In genomic region chr15:27219126-27219738, GRCm38 (mm10) we compare ENCODE assay signal across 20 mouse cellular contexts.
DNase-seq lines count a peak whose midpoint lies in the region; ATAC-seq and TF ChIP-seq lines count a peak whose summit lies in the region.
"Had no signal": no experiment of that assay in that cellular context is flagged by ENCODE, and none has a peak within 500 bp of the region (broad histone marks: within the 10 kb centered on the region; RNA-seq: fewer than 3 reads in every experiment).

No protein-coding gene starts in this region.

- ATAC-seq in intestine, embryonic 15.5 days = peak; percentile 75
- ATAC-seq in intestine, postnatal 0 days = no peak
- 0 out of 2 replicates have a peak, but pooled peaks have one; percentile 25 for ATAC-seq in erythroid progenitor cell, adult 5-6 weeks (replicated peaks; ENCODE audit: low FRiP score, poor library complexity, severe bottlenecking)
- ATAC-seq: forebrain, embryonic 16.5 days had no signal

- DNase-seq in 416B (ENCODE audit: low read depth) = peak; percentile 11
- peak; percentile 14 for DNase-seq in MEL (ENCODE audit: low read depth, low spot score)
- no peak for DNase-seq in gastrocnemius, postnatal 14 days
- DNase-seq in right cerebral cortex, adult 2 months (ENCODE audit: low spot score in 2 of 2) = no peak
- DNase-seq in right cerebral cortex, postnatal 10 days (ENCODE audit: low spot score in 2 of 2) = no peak
- DNase-seq: adrenal gland, postnatal 10 days; cerebellum, adult 2 months; cerebellum, postnatal 10 days; embryo, embryonic 11 days; gastrocnemius, postnatal 10 days; heart, postnatal 36 days; kidney, adult 18-20 months had no signal

- no peak overlapping the region for H3K4me3 ChIP-seq in intestine, embryonic 15.5 days (replicated peaks)
- no peak overlapping the region for H3K4me3 ChIP-seq in intestine, postnatal 0 days (ENCODE audit: low read depth, low read length)
- H3K4me3 ChIP-seq in MEL (ENCODE audit: control insufficient read depth in 1 of 2, insufficient read depth in 1 of 2, low read depth in 2 of 2, low read length in 2 of 2) = no peak overlapping the region
- H3K4me3 ChIP-seq: embryonic facial prominence, embryonic 12.5 days; forebrain, embryonic 12.5 days; heart, embryonic 13.5 days; hindbrain, embryonic 15.5 days had no signal

- H3K27ac ChIP-seq in intestine, embryonic 15.5 days = no peak overlapping the region
- H3K27ac ChIP-seq in intestine, postnatal 0 days (ENCODE audit: low read depth, low read length) = no peak overlapping the region
- H3K27ac ChIP-seq in MEL (ENCODE audit: control insufficient read depth, low read depth, low read length) = no peak overlapping the region
- H3K27ac ChIP-seq: embryonic facial prominence, embryonic 12.5 days; forebrain, embryonic 12.5 days; heart, embryonic 13.5 days; hindbrain, embryonic 15.5 days had no signal

- TF ChIP-seq CTCF in intestine, postnatal 0 days (IDR thresholded peaks at IDR 0.05; ENCODE audit: low read depth) = no peak
- TF ChIP-seq CTCF in MEL (IDR thresholded peaks at IDR 0.05 in 2 of 3, conservative IDR thresholded peaks at IDR 0.05 in 1 of 3; ENCODE audit: control insufficient read depth in 1 of 3, insufficient read depth in 1 of 3, low read depth in 2 of 3, low read length in 3 of 3, poor library complexity in 1 of 3, severe bottlenecking in 1 of 3) = no peak

- H3K9ac ChIP-seq in intestine, embryonic 15.5 days = no peak overlapping the region
- H3K9ac ChIP-seq in intestine, postnatal 0 days (ENCODE audit: low read depth, low read length) = no peak overlapping the region
- no peak overlapping the region for H3K9ac ChIP-seq in MEL (ENCODE audit: control insufficient read depth, low read depth, low read length, poor library complexity, severe bottlenecking)
- H3K9ac ChIP-seq: embryonic facial prominence, embryonic 12.5 days; forebrain, embryonic 12.5 days; heart, embryonic 13.5 days; hindbrain, embryonic 15.5 days had no signal

- H3K36me3 ChIP-seq in intestine, embryonic 15.5 days = no peaks in the 10 kb centered on the region
- H3K36me3 ChIP-seq in intestine, postnatal 0 days (ENCODE audit: control insufficient read depth, insufficient read depth) = no peaks in the 10 kb centered on the region
- no peaks in the 10 kb centered on the region for H3K36me3 ChIP-seq in MEL (ENCODE audit: control insufficient read depth in 1 of 2, insufficient read depth in 2 of 2, low read length in 2 of 2)
- H3K36me3 ChIP-seq: embryonic facial prominence, embryonic 12.5 days; forebrain, embryonic 12.5 days; heart, embryonic 13.5 days; hindbrain, embryonic 15.5 days had no signal

- no peaks in the 10 kb centered on the region for H3K79me2 ChIP-seq in MEL (ENCODE audit: control insufficient read depth, insufficient read depth, low read length, poor library complexity)

- no peaks in the 10 kb centered on the region for H3K4me1 ChIP-seq in intestine, embryonic 15.5 days (replicated peaks)
- no peaks in the 10 kb centered on the region for H3K4me1 ChIP-seq in intestine, postnatal 0 days (replicated peaks; ENCODE audit: control insufficient read depth, insufficient read depth, low read length)
- H3K4me1 ChIP-seq in MEL (ENCODE audit: control insufficient read depth in 1 of 2, insufficient read depth in 2 of 2, low read length in 2 of 2) = no peaks in the 10 kb centered on the region
- H3K4me1 ChIP-seq: forebrain, embryonic 12.5 days; heart, embryonic 13.5 days had no signal

- intact Hi-C loops in gastrocnemius, postnatal 14 days (cut with DNase I; ENCODE audit: low total_unique reads) = no loop called here

- TF ChIP-seq POLR2A in MEL (IDR thresholded peaks at IDR 0.05; ENCODE audit: control insufficient read depth in 1 of 2, insufficient read depth in 1 of 2, low read depth in 1 of 2, low read length in 2 of 2, poor library complexity in 1 of 2) = no peak

- TF ChIP-seq RAD21 in MEL (IDR thresholded peaks at IDR 0.05; ENCODE audit: low read depth, low read length) = no peak

- H3K27me3 ChIP-seq in intestine, embryonic 15.5 days (replicated peaks) = no peaks in the 10 kb centered on the region
- H3K27me3 ChIP-seq in intestine, postnatal 0 days (replicated peaks; ENCODE audit: control insufficient read depth, insufficient read depth, low read length) = no peaks in the 10 kb centered on the region
- H3K27me3 ChIP-seq in MEL (ENCODE audit: control insufficient read depth in 1 of 2, insufficient read depth in 2 of 2, low read length in 2 of 2) = no peaks in the 10 kb centered on the region
- H3K27me3 ChIP-seq: embryonic facial prominence, embryonic 12.5 days; forebrain, embryonic 12.5 days; heart, embryonic 13.5 days; hindbrain, embryonic 15.5 days had no signal

- WGBS in intestine, embryonic 15.5 days = 86% methylated on average over 3 of the region's 3 CpGs
- 60% methylated on average over 3 of the region's 3 CpGs for WGBS in intestine, postnatal 0 days

- no peak for TF ChIP-seq EP300 in MEL (IDR thresholded peaks at IDR 0.05; ENCODE audit: low read depth in 1 of 2, low read length in 2 of 2)

- no peaks in the 10 kb centered on the region for H3K9me3 ChIP-seq in intestine, embryonic 15.5 days
- H3K9me3 ChIP-seq in intestine, postnatal 0 days (ENCODE audit: control insufficient read depth) = 0 out of 2 replicates have a peak, but pooled peaks cover 2% of the 10 kb centered on the region
- H3K9me3 ChIP-seq in MEL (replicated peaks; ENCODE audit: insufficient read depth, low read length) = no peaks in the 10 kb centered on the region
- H3K9me3 ChIP-seq: embryonic facial prominence, embryonic 12.5 days; forebrain, embryonic 12.5 days; heart, embryonic 13.5 days; hindbrain, embryonic 15.5 days had no signal

- H3K4me2 ChIP-seq in intestine, embryonic 15.5 days (replicated peaks) = no peak overlapping the region
- no peak overlapping the region for H3K4me2 ChIP-seq in intestine, postnatal 0 days (replicated peaks; ENCODE audit: low read depth)
- H3K4me2 ChIP-seq: embryonic facial prominence, embryonic 12.5 days; forebrain, embryonic 12.5 days; heart, embryonic 13.5 days; hindbrain, embryonic 15.5 days had no signal

TF ChIP-seq in MEL, 35 proteins besides CTCF, POLR2A, EP300 and RAD21:
- TF ChIP-seq NRF1 (IDR thresholded peaks at IDR 0.05; ENCODE audit: insufficient read depth, low read depth, low read length, poor library complexity, severe bottlenecking) = no peak
- no peak for TF ChIP-seq CHD1 (IDR thresholded peaks at IDR 0.05; ENCODE audit: low read depth, low read length)
- TF ChIP-seq E2F4 (IDR thresholded peaks at IDR 0.05; ENCODE audit: borderline replicate concordance, low read depth, low read length) = no peak
- TF ChIP-seq MXI1 (IDR thresholded peaks at IDR 0.05; ENCODE audit: low read depth, low read length) = no peak
- peak; percentile 69; the same call in 1 of the 2 replicates for TF ChIP-seq MAFK (IDR thresholded peaks at IDR 0.05; ENCODE audit: borderline replicate concordance, low read depth, low read length)

Comparison
In these comparisons a context has a peak if more than half of its experiments do, and no peak if none do; other contexts are left out.
1. DNase-seq: peak in 416B (single experiment) and MEL (single experiment); none in gastrocnemius, postnatal 14 days (single experiment), right cerebral cortex, adult 2 months (0 of 2) and right cerebral cortex, postnatal 10 days (0 of 2).